Mouse (Mus musculus) spleen, adult 2 months (tissue): Measurements from ENCODE around the gene Asb4.

Experiments used
- CTCF ChIP-seq: fragments of 200-500 bp; IDR thresholded peaks from 2 replicates; pipeline ENCODE4 v1.5.1; 2011; ENCODE audit warnings: mild to moderate bottlenecking, inconsistent platforms; ENCODE audit not compliant: insufficient read depth, insufficient read length, insufficient replicate concordance; ENCODE audit errors: extremely low read depth
- POLR2A ChIP-seq: fragments of 200-500 bp; IDR thresholded peaks from 2 replicates; pipeline ENCODE4 v1.6.1; 2011; ENCODE audit warnings: low read depth, low read length, inconsistent platforms

- TF ChIP-seq POLR2A (no peak), CTCF (no peak)
Observed at GRCm38 (mm10) chr6:5444331-5444898, 61.2 kb downstream of the Asb4 start.
